Mouse (Mus musculus) hindbrain, embryonic 14.5 days (tissue): ENCODE measurements around the gene Catsper3. TPM values are rescaled to one million over a fixed set of nuclear protein-coding genes. Genes with fewer than 3 reads are reported as not detected.

ENCODE experiments used
- ATAC-seq: fragments of 200-750 bp; cut with Nextera tagmentation; 2 replicates; pipeline ENCODE4 v1.8.0; 2017; ENCODE audit warnings: moderate number of reproducible peaks, mild to moderate bottlenecking, moderate TSS enrichment, moderate library complexity; ENCODE audit not compliant: low FRiP score
- DNase-seq: peaks from one replicate; pipeline ENCODE4 v3.0.0-alpha.2; 2015; ENCODE audit warnings: low spot score
- H3K27ac ChIP-seq: fragments of 300-500 bp; sonication (generic); 2 replicates; pipeline ENCODE4 v1.5.1; 2014; ENCODE audit warnings: mild to moderate bottlenecking, moderate library complexity
- H3K27me3 ChIP-seq: fragments of 300-500 bp; sonication (generic); 2 replicates; pipeline ENCODE4 v1.6.1; 2014; ENCODE audit warnings: mild to moderate bottlenecking, low read length, mixed read lengths; ENCODE audit not compliant: control insufficient read depth, insufficient read depth
- H3K36me3 ChIP-seq: fragments of 300-500 bp; sonication (generic); replicated peaks from 2 replicates; pipeline ENCODE4 v1.6.1; 2014; ENCODE audit not compliant: control insufficient read depth, insufficient read depth
- H3K4me1 ChIP-seq: fragments of 300-500 bp; sonication (generic); replicated peaks from 2 replicates; pipeline ENCODE4 v1.6.1; 2014; ENCODE audit warnings: antibody characterized with exemption, low read length, mixed read lengths; ENCODE audit not compliant: control insufficient read depth, insufficient read depth
- H3K4me2 ChIP-seq: fragments of 300-500 bp; sonication (generic); replicated peaks from 2 replicates; pipeline ENCODE4 v1.6.1; 2014; ENCODE audit warnings: mild to moderate bottlenecking, moderate library complexity
- H3K4me3 ChIP-seq: fragments of 300-500 bp; sonication (generic); replicated peaks from 2 replicates; pipeline ENCODE4 v1.5.1; 2014; ENCODE audit warnings: mild to moderate bottlenecking, low read length
- H3K9ac ChIP-seq: fragments of 300-500 bp; sonication (generic); 2 replicates; pipeline ENCODE4 v1.6.1; 2014
- H3K9me3 ChIP-seq: fragments of 300-500 bp; sonication (generic); 2 replicates; pipeline ENCODE4 v1.6.1; 2016; ENCODE audit warnings: low read length; ENCODE audit not compliant: control insufficient read depth
- WGBS: fragments of 180-500 bp; shearing (Covaris S2); extraction: QIAGEN DNeasy Blood & Tissue Kit; methylation state at CpG from one replicate; pipeline ENCODE4 v1.1.7; 2014; 5-methylcytosine and 5-hydroxymethylcytosine counted together
- polyA plus RNA-seq: library from polyadenylated mRNA; unstranded; fragments of >200 nt; fragmentation: Nextera tagmentation; extraction: Ambion mirVana; gene quantifications from 2 replicates; pipeline ENCODE4 v1.2.1, GENCODE M21; 2014

Gene Catsper3
- polyA plus RNA-seq, 1 experiment from 2014 or later, result not detected

- Histone ChIP-seq H3K4me3 (no peak overlapping the region), H3K9ac (no peak overlapping the region), H3K27me3 (no peaks in the 10 kb centered on the region), H3K4me2 (no peak overlapping the region), H3K36me3 (no peaks in the 10 kb centered on the region), H3K4me1 (no peaks in the 10 kb centered on the region), H3K9me3 (no peaks in the 10 kb centered on the region), H3K27ac (no peak overlapping the region)
- ATAC-seq, result no peak
- WGBS, result 81% methylated on average over 11 of the region's 11 CpGs
- no peak for DNase-seq
These were observed 1.8 kb downstream of the Catsper3 start for GRCm38 (mm10) chr13:55786120-55786519.

GRCm38 (mm10) chr13:55801246-55801645, 16.9 kb downstream of the Catsper3 start:
- no peak for DNase-seq
- Histone ChIP-seq H3K27me3 (no peaks in the 10 kb centered on the region), H3K9me3 (no peaks in the 10 kb centered on the region), H3K9ac (no peak overlapping the region), H3K36me3 (no peaks in the 10 kb centered on the region), H3K4me2 (no peak overlapping the region), H3K4me3 (no peak overlapping the region), H3K27ac (no peak overlapping the region), H3K4me1 (no peaks in the 10 kb centered on the region)
- ATAC-seq, result no peak
- 69% methylated on average over 2 of the region's 2 CpGs for WGBS

- H3K4me2 ChIP-seq, result no peak overlapping the region
- H3K4me1 ChIP-seq, result no peaks in the 10 kb centered on the region
- no peaks in the 10 kb centered on the region for H3K9me3 ChIP-seq
- H3K27ac ChIP-seq, result no peak overlapping the region
- H3K36me3 ChIP-seq, result no peaks in the 10 kb centered on the region
- H3K4me3 ChIP-seq, result no peak overlapping the region
- no peak for DNase-seq
- no peak for ATAC-seq
- H3K27me3 ChIP-seq, result no peaks in the 10 kb centered on the region
- no peak overlapping the region for H3K9ac ChIP-seq
- WGBS, result 95% methylated on average over 1 of the region's 1 CpGs
These were observed 19.6 kb downstream of the Catsper3 start for GRCm38 (mm10) chr13:55803973-55804372.

GRCm38 (mm10) chr13:55809041-55809623, 24.8 kb downstream of the Catsper3 start:
- Histone ChIP-seq H3K27me3 (no peaks in the 10 kb centered on the region), H3K4me1 (no peaks in the 10 kb centered on the region), H3K9ac (no peak overlapping the region), H3K4me2 (no peak overlapping the region), H3K4me3 (no peak overlapping the region), H3K36me3 (no peaks in the 10 kb centered on the region), H3K27ac (no peak overlapping the region), H3K9me3 (no peaks in the 10 kb centered on the region)
- WGBS, result 73% methylated on average over 7 of the region's 7 CpGs
- ATAC-seq (no peak), DNase-seq (no peak)

GRCm38 (mm10) chr13:55809707-55810106, 25.3 kb downstream of the Catsper3 start:
- no peak overlapping the region for H3K9ac ChIP-seq
- H3K4me3 ChIP-seq, result no peak overlapping the region
- ATAC-seq (no peak), DNase-seq (no peak)
- no peak overlapping the region for H3K4me2 ChIP-seq
- no peaks in the 10 kb centered on the region for H3K4me1 ChIP-seq
- WGBS, result 96% methylated on average over 10 of the region's 10 CpGs
- H3K27me3 ChIP-seq, result no peaks in the 10 kb centered on the region
- H3K27ac ChIP-seq, result no peak overlapping the region
- no peaks in the 10 kb centered on the region for H3K36me3 ChIP-seq
- no peaks in the 10 kb centered on the region for H3K9me3 ChIP-seq

GRCm38 (mm10) chr13:55810947-55811346, 26.6 kb downstream of the Catsper3 start:
- Histone ChIP-seq H3K9ac (no peak overlapping the region), H3K4me3 (no peak overlapping the region), H3K36me3 (no peaks in the 10 kb centered on the region), H3K9me3 (no peaks in the 10 kb centered on the region), H3K27ac (no peak overlapping the region), H3K27me3 (no peaks in the 10 kb centered on the region), H3K4me1 (no peaks in the 10 kb centered on the region), H3K4me2 (no peak overlapping the region)
- WGBS, result 82% methylated on average over 5 of the region's 5 CpGs
- ATAC-seq (no peak), DNase-seq (no peak)

- no peaks in the 10 kb centered on the region for H3K9me3 ChIP-seq
- 66% methylated on average over 5 of the region's 5 CpGs for WGBS
- DNase-seq, result no peak
These were observed 29.2 kb downstream of the Catsper3 start for GRCm38 (mm10) chr13:55813490-55814016.

GRCm38 (mm10) chr13:55814834-55815233, 30.5 kb downstream of the Catsper3 start:
- Histone ChIP-seq H3K4me2 (no peak overlapping the region), H3K4me1 (no peaks in the 10 kb centered on the region), H3K27ac (no peak overlapping the region), H3K9me3 (no peaks in the 10 kb centered on the region), H3K9ac (no peak overlapping the region), H3K36me3 (no peaks in the 10 kb centered on the region), H3K27me3 (no peaks in the 10 kb centered on the region), H3K4me3 (no peak overlapping the region)
- DNase-seq (no peak), ATAC-seq (no peak)
- 89% methylated on average over 6 of the region's 6 CpGs for WGBS

More at GRCm38 (mm10) chr13:55813490-55814016, 29.2 kb downstream of the Catsper3 start:
- no peak overlapping the region for H3K4me2 ChIP-seq
- H3K36me3 ChIP-seq, result no peaks in the 10 kb centered on the region
- H3K4me1 ChIP-seq, result no peaks in the 10 kb centered on the region
- ATAC-seq, result no peak
- no peak overlapping the region for H3K27ac ChIP-seq
- no peaks in the 10 kb centered on the region for H3K27me3 ChIP-seq
- H3K4me3 ChIP-seq, result no peak overlapping the region
- H3K9ac ChIP-seq, result no peak overlapping the region

GRCm38 (mm10) chr13:55822499-55822898, 38.1 kb downstream of the Catsper3 start:
- Histone ChIP-seq H3K9ac (no peak overlapping the region), H3K4me2 (no peak overlapping the region), H3K27me3 (peaks cover 63% of the 10 kb centered on the region), H3K27ac (no peak overlapping the region), H3K9me3 (no peaks in the 10 kb centered on the region), H3K4me1 (no peaks in the 10 kb centered on the region), H3K4me3 (no peak overlapping the region), H3K36me3 (no peaks in the 10 kb centered on the region)
- ATAC-seq (no peak), DNase-seq (no peak)
- 59% methylated on average over 5 of the region's 5 CpGs for WGBS
